Mouse (Mus musculus) CH12.LX (cell line): ENCODE measurements around the gene Vwa7. TPM values are rescaled to one million over a fixed set of nuclear protein-coding genes. Genes with fewer than 3 reads are reported as not detected.

ENCODE experiments used
- DNase-seq: peaks from one replicate; pipeline ENCODE4 v3.0.0-alpha.2; 2013; ENCODE audit errors: extremely low read depth
- H3K27ac ChIP-seq: 2 replicates; pipeline ENCODE4 v1.5.1; 2012; ENCODE audit warnings: low read depth, mild to moderate bottlenecking, control low read depth, moderate library complexity; ENCODE audit not compliant: insufficient read depth
- H3K27me3 ChIP-seq: replicated peaks from 2 replicates; pipeline ENCODE3; 2012; ENCODE audit warnings: inconsistent platforms
- H3K36me3 ChIP-seq, 2 experiments: replicated peaks in 1 of 2; 2 replicates each; pipeline versions ENCODE3 to v1.6.1; 2012; ENCODE audit warnings: inconsistent platforms in 1 of 2, low read length in 1 of 2, mild to moderate bottlenecking in 1 of 2, mixed read lengths in 1 of 2, moderate library complexity in 1 of 2; ENCODE audit not compliant: control insufficient read depth in 1 of 2, insufficient read depth in 1 of 2
- H3K4me1 ChIP-seq, 2 experiments: 2 replicates each; pipeline ENCODE4 v1.6.1; 2012; ENCODE audit warnings: inconsistent platforms in 1 of 2, moderate library complexity in 1 of 2; ENCODE audit not compliant: insufficient read depth in 2 of 2, control insufficient read depth in 1 of 2
- H3K4me2 ChIP-seq: 2 replicates; pipeline ENCODE4 v1.6.1; 2012; ENCODE audit warnings: low read depth, mild to moderate bottlenecking, control low read depth; ENCODE audit not compliant: poor library complexity, insufficient read depth, severe bottlenecking
- H3K4me3 ChIP-seq, 3 experiments: fragments of 150-350 bp in 1 of 3; sonication (generic) in 1 of 3; replicated peaks in 1 of 3; 2 replicates each; pipeline versions ENCODE3 to v1.5.1; 2011 to 2012; ENCODE audit warnings: low read depth in 2 of 3, low read length in 2 of 3, mild to moderate bottlenecking in 2 of 3, moderate library complexity in 2 of 3, control low read depth in 1 of 3, improper control_type of control experiment in 1 of 3, inconsistent platforms in 1 of 3, mixed read lengths in 1 of 3; ENCODE audit not compliant: poor library complexity in 1 of 3
- H3K79me2 ChIP-seq: replicated peaks from 2 replicates; pipeline ENCODE4 v1.6.1; 2012; ENCODE audit warnings: mild to moderate bottlenecking, moderate library complexity; ENCODE audit not compliant: control insufficient read depth, poor library complexity, insufficient read depth, severe bottlenecking; ENCODE audit errors: extremely low read depth
- H3K9ac ChIP-seq: 2 replicates; pipeline ENCODE4 v1.6.1; 2012; ENCODE audit warnings: low read depth, mild to moderate bottlenecking, control low read depth, moderate library complexity; ENCODE audit not compliant: insufficient read depth
- H3K9me3 ChIP-seq: replicated peaks from 2 replicates; pipeline ENCODE3; 2012; ENCODE audit warnings: low read length, inconsistent platforms, mixed read lengths
- BHLHE40 ChIP-seq: IDR thresholded peaks from 2 replicates; pipeline ENCODE4 v1.6.1; 2011; ENCODE audit warnings: mild to moderate bottlenecking, low read depth, low read length, improper control_type of control experiment
- CHD1 ChIP-seq: IDR thresholded peaks from 2 replicates; pipeline ENCODE4 v1.6.1; 2012; ENCODE audit warnings: low read depth, low read length, improper control_type of control experiment, inconsistent platforms
- CTCF ChIP-seq, 2 experiments: IDR thresholded peaks in 1 of 2; conservative IDR thresholded peaks in 1 of 2; 2 replicates each; pipeline ENCODE4 v1.5.1; 2011 to 2012; ENCODE audit warnings: low read depth in 2 of 2, low read length in 2 of 2, improper control_type of control experiment in 1 of 2, inconsistent platforms in 1 of 2, mild to moderate bottlenecking in 1 of 2, moderate library complexity in 1 of 2
- E2F4 ChIP-seq: IDR thresholded peaks from 2 replicates; pipeline ENCODE4 v1.6.1; 2011; ENCODE audit warnings: low read depth, low read length, improper control_type of control experiment; ENCODE audit not compliant: insufficient replicate concordance
- ELF1 ChIP-seq: IDR thresholded peaks from 2 replicates; pipeline ENCODE4 v1.6.1; 2014; ENCODE audit warnings: low read depth, mild to moderate bottlenecking, inconsistent platforms, low read length, improper control_type of control experiment
- EP300 ChIP-seq: IDR thresholded peaks from 2 replicates; pipeline ENCODE4 v1.6.1; 2011; ENCODE audit warnings: low read length, improper control_type of control experiment
- ETS1 ChIP-seq: conservative IDR thresholded peaks from 2 replicates; pipeline ENCODE4 v1.6.1; 2012; ENCODE audit warnings: low read depth, mild to moderate bottlenecking, inconsistent platforms, low read length, improper control_type of control experiment, moderate library complexity
- GABPA ChIP-seq: IDR thresholded peaks from 2 replicates; pipeline ENCODE4 v1.6.1; 2012; ENCODE audit warnings: low read depth, low read length, improper control_type of control experiment, inconsistent platforms; ENCODE audit not compliant: insufficient replicate concordance
- HCFC1 ChIP-seq: IDR thresholded peaks from 2 replicates; pipeline ENCODE4 v1.6.1; 2012; ENCODE audit warnings: low read depth, mild to moderate bottlenecking, inconsistent platforms, low read length, improper control_type of control experiment
- IRF4 ChIP-seq: IDR thresholded peaks from 2 replicates; pipeline ENCODE4 v1.6.1; 2014; ENCODE audit warnings: low read depth, mild to moderate bottlenecking, inconsistent platforms, low read length, improper control_type of control experiment
- JUN ChIP-seq: IDR thresholded peaks from 2 replicates; pipeline ENCODE4 v1.6.1; 2011; ENCODE audit warnings: low read depth, mild to moderate bottlenecking, low read length, improper control_type of control experiment, moderate library complexity; ENCODE audit not compliant: insufficient read depth
- JUND ChIP-seq: conservative IDR thresholded peaks from 2 replicates; pipeline ENCODE4 v1.6.1; 2011; ENCODE audit warnings: low read depth, low read length, improper control_type of control experiment
- KAT2A ChIP-seq: IDR thresholded peaks from 2 replicates; pipeline ENCODE4 v1.6.1; 2012; ENCODE audit warnings: low read length, improper control_type of control experiment, inconsistent platforms; ENCODE audit not compliant: insufficient replicate concordance
- MAFK ChIP-seq: IDR thresholded peaks from 2 replicates; pipeline ENCODE4 v1.6.1; 2011; ENCODE audit warnings: low read length, improper control_type of control experiment; ENCODE audit not compliant: insufficient replicate concordance
- MAX ChIP-seq: IDR thresholded peaks from 2 replicates; pipeline ENCODE4 v1.6.1; 2011; ENCODE audit warnings: low read length, improper control_type of control experiment
- MEF2A ChIP-seq: IDR thresholded peaks from 2 replicates; pipeline ENCODE4 v1.6.1; 2014; ENCODE audit warnings: low read depth, mild to moderate bottlenecking, inconsistent platforms, low read length, improper control_type of control experiment, borderline replicate concordance
- MXI1 ChIP-seq: IDR thresholded peaks from 2 replicates; pipeline ENCODE4 v1.6.1; 2011; ENCODE audit warnings: mild to moderate bottlenecking, low read depth, low read length, improper control_type of control experiment
- MYC ChIP-seq: IDR thresholded peaks from 2 replicates; pipeline ENCODE4 v1.6.1; 2011; ENCODE audit warnings: low read depth, mild to moderate bottlenecking, improper control_type of control experiment, low read length
- NELFE ChIP-seq: IDR thresholded peaks from 2 replicates; pipeline ENCODE4 v1.6.1; 2011; ENCODE audit warnings: low read depth, low read length, improper control_type of control experiment
- NRF1 ChIP-seq: IDR thresholded peaks from 2 replicates; pipeline ENCODE4 v1.6.1; 2014; ENCODE audit warnings: low read depth, mild to moderate bottlenecking, inconsistent platforms, low read length, improper control_type of control experiment, moderate library complexity
- PAX5 ChIP-seq: IDR thresholded peaks from 2 replicates; pipeline ENCODE4 v1.6.1; 2012; ENCODE audit warnings: low read length, inconsistent platforms, mixed read lengths
- POLR2A ChIP-seq: IDR thresholded peaks from 2 replicates; pipeline ENCODE4 v1.6.1; 2011; ENCODE audit warnings: low read depth, mild to moderate bottlenecking, improper control_type of control experiment, low read length
- POLR2AphosphoS2 ChIP-seq: IDR thresholded peaks from 2 replicates; pipeline ENCODE4 v1.6.1; 2011; ENCODE audit warnings: low read depth, low read length, improper control_type of control experiment
- RAD21 ChIP-seq: IDR thresholded peaks from 2 replicates; pipeline ENCODE4 v1.6.1; 2011; ENCODE audit warnings: low read depth, mild to moderate bottlenecking, low read length, improper control_type of control experiment, moderate library complexity
- RCOR1 ChIP-seq: conservative IDR thresholded peaks from 2 replicates; pipeline ENCODE4 v1.6.1; 2012; ENCODE audit warnings: low read depth, mild to moderate bottlenecking, inconsistent platforms, low read length, improper control_type of control experiment
- SIN3A ChIP-seq: IDR thresholded peaks from 2 replicates; pipeline ENCODE4 v1.6.1; 2012; ENCODE audit warnings: low read length, improper control_type of control experiment, inconsistent platforms
- SMC3 ChIP-seq: IDR thresholded peaks from 2 replicates; pipeline ENCODE4 v1.6.1; 2011; ENCODE audit warnings: low read depth, low read length, improper control_type of control experiment
- TCF12 ChIP-seq: IDR thresholded peaks from 2 replicates; pipeline ENCODE4 v1.6.1; 2014; ENCODE audit warnings: low read depth, mild to moderate bottlenecking, inconsistent platforms, low read length, improper control_type of control experiment
- UBTF ChIP-seq: IDR thresholded peaks from 2 replicates; pipeline ENCODE4 v1.6.1; 2012; ENCODE audit warnings: low read depth, mild to moderate bottlenecking, inconsistent platforms, low read length, improper control_type of control experiment, moderate library complexity
- USF2 ChIP-seq: conservative IDR thresholded peaks from 2 replicates; pipeline ENCODE4 v1.6.1; 2011; ENCODE audit warnings: low read depth, low read length, improper control_type of control experiment
- ZC3H11A ChIP-seq: IDR thresholded peaks from 2 replicates; pipeline ENCODE4 v1.6.1; 2012; ENCODE audit warnings: low read depth, mild to moderate bottlenecking, inconsistent platforms, low read length, improper control_type of control experiment
- ZKSCAN1 ChIP-seq: IDR thresholded peaks from 2 replicates; pipeline ENCODE4 v1.6.1; 2012; ENCODE audit warnings: low read depth, inconsistent platforms, low read length, improper control_type of control experiment, borderline replicate concordance
- ZMIZ1 ChIP-seq: IDR thresholded peaks from 2 replicates; pipeline ENCODE4 v1.6.1; 2012; ENCODE audit warnings: low read depth, mild to moderate bottlenecking, inconsistent platforms, low read length, improper control_type of control experiment
- ZNF384 ChIP-seq: IDR thresholded peaks from 2 replicates; pipeline ENCODE4 v1.6.1; 2012; ENCODE audit warnings: low read depth, low read length, improper control_type of control experiment, inconsistent platforms
- dilution Hi-C: fragments of 300-500 bp; cut with MboI; formaldehyde crosslinking; loops from 2 replicates; pipeline ENCODE4 v1.14.3; 2020; ENCODE audit warnings: low sequenced_read_pairs; ENCODE audit not compliant: extremely low pct_unique_long_range_greater_than_20kb, extremely low pct_ligation_motif_present
- in situ Hi-C: fragments of 300-500 bp; cut with MboI; formaldehyde crosslinking; loops from 3 replicates; pipeline ENCODE4 v1.14.3; 2019; ENCODE audit warnings: low sequenced_read_pairs, low pct_ligation_motif_present, low pct_unique_long_range_greater_than_20kb, mixed read lengths
- polyA plus RNA-seq: library from polyadenylated mRNA; unstranded; fragments of >175 nt; gene quantifications from 2 replicates; pipeline ENCODE4 v1.2.1, GENCODE M21; 2012; ENCODE audit warnings: low read depth; ENCODE audit not compliant: insufficient read length
- total RNA-seq, 2 experiments: library from RNA; depleted of rRNA; stranded (reverse); fragments of 300-350 nt in 1 of 2; fragments of >200 nt in 1 of 2; gene quantifications; 2 replicates each; pipeline ENCODE4 v1.2.3; 2012 to 2014

Gene Vwa7
- total and polyA plus RNA-seq, 3 experiments = 0.42 to 1.2 TPM; not detected in 1

DNA sequence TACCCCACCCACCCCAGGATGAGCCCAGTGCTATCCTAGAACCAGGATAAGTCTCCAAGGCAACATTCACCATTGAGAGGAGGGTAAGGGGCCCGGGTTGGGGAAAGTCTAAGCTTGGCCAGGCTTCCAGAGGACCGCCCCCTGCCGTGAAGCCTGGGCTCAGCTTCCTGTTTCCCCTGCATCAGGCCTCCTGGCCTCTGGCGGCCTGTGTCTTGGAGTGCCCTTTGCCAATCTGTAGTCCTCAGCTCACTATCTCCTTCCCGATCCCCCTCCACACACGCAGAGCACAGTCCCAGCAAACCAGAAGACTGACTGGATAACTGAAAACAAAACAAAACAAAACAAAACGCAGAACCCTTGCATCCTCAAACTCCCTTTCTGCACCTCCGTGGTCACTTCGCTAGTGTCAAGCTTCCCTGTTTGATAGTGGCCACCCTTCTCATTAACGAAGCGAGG lies 33.2 kb downstream of the Vwa7 start, which contains the start of gene Clic1 (continued):
- TF ChIP-seq CTCF (conservative IDR thresholded peaks at IDR 0.05 in 1 of 2, IDR thresholded peaks at IDR 0.05 in 1 of 2; ENCODE audit: low read depth in 2 of 2, low read length in 2 of 2) = no peak; a peak in 1 of 4 replicates
- TF ChIP-seq CHD1 = no peak
- no peak for TF ChIP-seq MYC
- TF ChIP-seq ZKSCAN1 = no peak
- TF ChIP-seq USF2 = no peak
- TF ChIP-seq ELF1 = peak; percentile 39
- TF ChIP-seq MAFK = no peak
- TF ChIP-seq, all 38 proteins: peak for 6

DNA sequence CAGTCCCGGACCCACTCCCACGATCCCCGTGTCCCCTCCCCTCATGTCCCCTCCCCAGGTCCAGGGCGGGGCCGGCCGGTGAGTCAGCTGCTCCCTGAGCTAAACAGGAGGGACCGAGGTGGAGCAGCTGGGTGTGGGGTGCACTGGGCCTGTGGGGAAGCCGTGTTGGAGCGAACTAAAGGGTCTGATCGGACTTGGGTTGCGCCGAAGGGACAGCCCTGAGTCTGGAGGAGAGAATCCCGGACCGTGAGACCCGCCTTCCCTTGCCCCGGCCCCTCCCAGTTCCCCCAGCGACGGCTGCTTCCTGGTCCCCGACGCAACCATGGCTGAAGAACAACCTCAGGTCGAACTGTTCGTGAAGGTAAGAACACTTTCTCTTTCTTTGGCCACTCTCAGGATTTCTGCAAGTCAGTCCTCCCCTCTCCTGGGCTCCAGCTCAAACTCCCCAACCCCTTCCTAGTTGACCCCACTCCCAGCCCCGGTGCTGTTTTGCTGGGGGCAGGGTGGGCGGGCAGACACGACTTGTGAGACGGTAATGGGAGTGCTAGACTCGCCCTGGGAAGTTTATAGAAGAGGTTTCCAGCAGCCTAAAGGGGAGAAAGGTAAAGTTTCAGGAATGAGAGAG lies 33.9 kb downstream of the Vwa7 start:
- peak overlapping the region; percentile 96 for H3K9ac ChIP-seq
- no peaks in the 10 kb centered on the region for H3K27me3 ChIP-seq
- dilution Hi-C loops = no loop called here
- H3K4me1 ChIP-seq = peaks cover 6 to 34% of the 10 kb centered on the region in 2 experiments
- peak overlapping the region; percentile 59 for H3K4me2 ChIP-seq
- H3K27ac ChIP-seq = peak overlapping the region; percentile 96
- H3K4me3 ChIP-seq = peak overlapping the region; percentile 79 to 94 (median 86)
- peaks cover 7% of the 10 kb centered on the region for H3K9me3 ChIP-seq
- peak; percentile 71 for DNase-seq
- peaks cover 27% of the 10 kb centered on the region for H3K79me2 ChIP-seq
- in situ Hi-C loops = no loop called here
- H3K36me3 ChIP-seq = peaks cover 24 to 29% of the 10 kb centered on the region in 2 experiments
- TF ChIP-seq MXI1 = peak; percentile 65
- TF ChIP-seq ZC3H11A = no peak
- no peak for TF ChIP-seq ZKSCAN1
- TF ChIP-seq IRF4 = peak; percentile 54; the same call in 1 of the 2 replicates
- peak; percentile 50; the same call in 1 of the 2 replicates for TF ChIP-seq TCF12
- TF ChIP-seq MEF2A = peak; percentile 31; the same call in 1 of the 2 replicates
- TF ChIP-seq JUN = no peak
- TF ChIP-seq MYC = 0 out of 2 replicates have a peak, but pooled peaks have one; percentile 8
- no peak for TF ChIP-seq POLR2AphosphoS2
- TF ChIP-seq CTCF (conservative IDR thresholded peaks at IDR 0.05 in 1 of 2, IDR thresholded peaks at IDR 0.05 in 1 of 2; ENCODE audit: low read depth in 2 of 2, low read length in 2 of 2) = no peak
- no peak for TF ChIP-seq ZNF384
- peak; percentile 76 for TF ChIP-seq SIN3A
- TF ChIP-seq GABPA = no peak
- TF ChIP-seq UBTF = peak; percentile 58; the same call in 1 of the 2 replicates
- TF ChIP-seq USF2 = no peak
- peak; percentile 33; the same call in 1 of the 2 replicates for TF ChIP-seq BHLHE40
- no peak for TF ChIP-seq EP300
- TF ChIP-seq PAX5 = no peak
- no peak for TF ChIP-seq E2F4
- no peak for TF ChIP-seq MAFK
- TF ChIP-seq RCOR1 = no peak
- TF ChIP-seq SMC3 = no peak
- peak; percentile 86 for TF ChIP-seq ELF1
- TF ChIP-seq KAT2A = no peak
- peak; percentile 67; the same call in 1 of the 2 replicates for TF ChIP-seq ZMIZ1
- peak; percentile 57 for TF ChIP-seq POLR2A
- TF ChIP-seq HCFC1 = peak; percentile 31; the same call in 1 of the 2 replicates
- TF ChIP-seq CHD1 = 0 out of 2 replicates have a peak, but pooled peaks have one; percentile 21
- peak; percentile 73; the same call in 1 of the 2 replicates for TF ChIP-seq NELFE
- TF ChIP-seq NRF1 = no peak
- no peak for TF ChIP-seq RAD21
- TF ChIP-seq ETS1 = peak; percentile 25; the same call in 1 of the 2 replicates
- no peak for TF ChIP-seq MAX
- TF ChIP-seq JUND = no peak
